Mouse (Mus musculus): ENCODE data around the gene Fam131b. TPM values are rescaled to one million over a fixed set of nuclear protein-coding genes. Genes with fewer than 3 reads are reported as not detected.

The Fam131b gene
- polyA plus RNA-seq, 1 experiment: 0.15 TPM

DNA sequence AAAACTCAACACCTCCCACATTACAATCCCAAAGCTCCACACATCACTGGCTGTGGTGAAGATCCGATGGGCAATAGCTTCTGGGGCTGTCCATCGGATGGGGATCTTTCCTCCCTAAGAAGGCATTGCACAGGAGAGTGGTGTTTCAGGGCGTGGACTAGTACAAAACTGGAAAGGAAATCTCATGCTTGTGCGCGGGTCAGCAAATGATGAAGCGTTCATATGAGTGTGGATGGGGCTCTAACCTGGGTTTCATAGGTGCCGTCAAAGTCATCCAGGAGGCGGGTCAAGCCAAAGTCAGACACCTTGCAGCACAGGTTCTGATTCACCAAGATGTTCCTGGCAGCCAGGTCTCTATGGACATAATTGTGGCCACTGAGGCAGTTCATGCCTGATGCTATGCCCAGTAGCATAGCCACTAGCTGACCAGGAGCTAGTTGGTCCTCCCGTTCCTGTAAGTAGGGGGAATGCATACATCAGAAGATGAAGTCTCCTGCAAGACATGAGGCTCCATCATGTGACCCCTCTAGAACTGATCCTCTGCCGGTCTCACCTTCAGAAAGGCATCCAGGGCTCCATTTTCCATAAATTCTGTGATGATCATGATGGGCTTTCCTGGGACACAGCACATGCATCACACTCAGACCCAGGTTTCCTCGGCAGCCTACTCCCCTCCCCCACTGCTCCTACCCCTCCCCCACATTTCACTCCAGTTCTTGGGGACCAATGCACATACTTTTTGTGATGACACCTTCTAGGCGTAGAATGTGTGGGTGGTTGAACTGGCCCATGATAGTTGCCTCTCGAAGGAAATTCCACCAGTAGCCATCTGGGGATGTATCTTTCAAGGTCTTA, 36.8 kb upstream of the Fam131b start:
- H3K27me3 ChIP-seq (ENCODE audit: control insufficient read depth, insufficient read depth, low read length): no peaks in the 10 kb centered on the region
- TF ChIP-seq CTCF (IDR thresholded peaks at IDR 0.05; ENCODE audit: extremely low read depth, insufficient read depth, insufficient read length, insufficient replicate concordance): no peak
- no peak for TF ChIP-seq POLR2A (IDR thresholded peaks at IDR 0.05; ENCODE audit: low read depth, low read length)
- peaks cover 23% of the 10 kb centered on the region for H3K36me3 ChIP-seq (ENCODE audit: control insufficient read depth, insufficient read depth, low read length)
- 93% methylated on average over 13 of the region's 13 CpGs for WGBS
- H3K4me1 ChIP-seq (ENCODE audit: control insufficient read depth, insufficient read depth, insufficient read length): no peaks in the 10 kb centered on the region
- no peak for DNase-seq (ENCODE audit: low read depth in 1 of 2, low spot score in 2 of 2)
- no peak overlapping the region for H3K27ac ChIP-seq (ENCODE audit: insufficient read depth, low read length)
- no peak overlapping the region for H3K4me3 ChIP-seq (ENCODE audit: extremely low read depth, insufficient read depth, insufficient read length)

- Histone ChIP-seq H3K4me3 (ENCODE audit: extremely low read depth, insufficient read depth, insufficient read length) (no peak overlapping the region), H3K36me3 (ENCODE audit: control insufficient read depth, insufficient read depth, low read length) (peaks cover 28% of the 10 kb centered on the region), H3K27me3 (ENCODE audit: control insufficient read depth, insufficient read depth, low read length) (no peaks in the 10 kb centered on the region), H3K27ac (ENCODE audit: insufficient read depth, low read length) (no peak overlapping the region), H3K4me1 (ENCODE audit: control insufficient read depth, insufficient read depth, insufficient read length) (no peaks in the 10 kb centered on the region)
- TF ChIP-seq CTCF (IDR thresholded peaks at IDR 0.05; ENCODE audit: extremely low read depth, insufficient read depth, insufficient read length, insufficient replicate concordance) (no peak), POLR2A (IDR thresholded peaks at IDR 0.05; ENCODE audit: low read depth, low read length) (no peak)
- no peak for DNase-seq (ENCODE audit: low read depth in 1 of 2, low spot score in 2 of 2)
- 87% methylated on average over 6 of the region's 6 CpGs for WGBS
Observed at GRCm38 (mm10) chr6:42360231-42360840, 35.9 kb upstream of the Fam131b start.

DNA sequence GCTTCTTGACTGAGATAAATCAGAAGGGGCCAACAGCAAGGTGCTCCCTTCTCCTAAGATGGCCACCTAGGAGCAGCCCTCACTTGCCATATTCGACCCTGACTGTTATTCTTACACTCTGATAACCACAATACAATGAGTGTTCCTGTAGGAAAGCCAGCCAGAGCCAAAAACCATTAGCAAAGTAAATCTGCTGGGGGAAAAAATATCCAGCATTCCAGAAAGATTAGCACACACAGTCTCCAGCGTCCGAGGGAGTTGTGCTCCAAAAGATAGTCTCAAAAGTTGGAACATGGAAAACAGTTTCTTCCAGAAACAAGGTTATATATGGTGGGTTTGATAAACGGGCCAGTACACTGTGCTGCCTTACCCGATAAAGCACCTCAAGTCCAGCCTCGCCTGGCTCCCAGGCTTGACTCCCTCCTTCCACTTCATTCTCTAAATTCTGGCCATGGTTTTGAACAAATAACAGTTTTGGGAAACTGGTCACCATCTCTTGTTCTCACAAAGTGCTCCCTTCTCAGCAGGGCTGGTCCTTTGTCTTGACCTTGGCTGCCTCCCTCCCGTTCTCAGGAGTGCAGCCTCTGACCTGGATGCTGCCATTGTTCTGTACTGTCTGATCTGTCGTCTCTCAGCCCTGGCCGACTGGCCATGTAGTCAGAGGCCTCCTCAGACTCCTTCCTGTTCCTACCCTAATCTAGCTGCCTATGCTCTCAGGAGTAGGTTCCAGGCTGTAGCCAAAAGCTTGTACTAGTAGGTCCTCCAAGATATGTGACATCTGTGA, 35.1 kb upstream of the Fam131b start:
- H3K27me3 ChIP-seq (ENCODE audit: control insufficient read depth, insufficient read depth, low read length): no peaks in the 10 kb centered on the region
- no peak overlapping the region for H3K4me3 ChIP-seq (ENCODE audit: extremely low read depth, insufficient read depth, insufficient read length)
- H3K36me3 ChIP-seq (ENCODE audit: control insufficient read depth, insufficient read depth, low read length): peaks cover 28% of the 10 kb centered on the region
- H3K4me1 ChIP-seq (ENCODE audit: control insufficient read depth, insufficient read depth, insufficient read length): no peaks in the 10 kb centered on the region
- no peak for DNase-seq (ENCODE audit: low read depth in 1 of 2, low spot score in 2 of 2)
- TF ChIP-seq CTCF (IDR thresholded peaks at IDR 0.05; ENCODE audit: extremely low read depth, insufficient read depth, insufficient read length, insufficient replicate concordance) (no peak), POLR2A (IDR thresholded peaks at IDR 0.05; ENCODE audit: low read depth, low read length) (no peak)
- no peak overlapping the region for H3K27ac ChIP-seq (ENCODE audit: insufficient read depth, low read length)
- WGBS: 83% methylated on average over 9 of the region's 9 CpGs

DNA sequence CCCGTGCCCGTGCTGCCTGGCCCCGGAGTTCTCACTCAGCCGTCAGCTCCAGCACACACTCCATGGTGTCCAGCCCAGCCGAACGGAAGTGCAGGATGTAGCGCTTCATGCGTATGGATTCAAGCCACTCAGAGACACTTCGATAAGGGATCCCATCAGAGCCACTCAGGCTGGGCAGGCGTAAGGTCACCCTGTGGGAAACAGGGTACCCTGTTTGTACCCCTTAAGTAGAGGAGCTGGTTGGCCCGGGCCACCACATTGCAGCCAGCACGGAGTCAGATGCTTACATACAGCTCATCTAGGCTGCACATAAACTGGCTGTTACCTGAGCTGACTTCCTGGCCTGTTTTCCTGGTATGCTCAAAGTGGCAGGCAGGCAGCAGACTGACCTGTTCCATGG, 34.5 kb upstream of the Fam131b start:
- Histone ChIP-seq H3K4me1 (ENCODE audit: control insufficient read depth, insufficient read depth, insufficient read length) (peaks cover 2% of the 10 kb centered on the region; the same call in 1 of the 2 replicates), H3K36me3 (ENCODE audit: control insufficient read depth, insufficient read depth, low read length) (peaks cover 28% of the 10 kb centered on the region), H3K27me3 (ENCODE audit: control insufficient read depth, insufficient read depth, low read length) (no peaks in the 10 kb centered on the region), H3K4me3 (ENCODE audit: extremely low read depth, insufficient read depth, insufficient read length) (no peak overlapping the region), H3K27ac (ENCODE audit: insufficient read depth, low read length) (no peak overlapping the region)
- DNase-seq (ENCODE audit: low read depth in 1 of 2, low spot score in 2 of 2): no peak
- 88% methylated on average over 12 of the region's 12 CpGs for WGBS
- TF ChIP-seq POLR2A (IDR thresholded peaks at IDR 0.05; ENCODE audit: low read depth, low read length) (no peak), CTCF (IDR thresholded peaks at IDR 0.05; ENCODE audit: extremely low read depth, insufficient read depth, insufficient read length, insufficient replicate concordance) (no peak)

GRCm38 (mm10) chr6:42357901-42358300, 33.5 kb upstream of the Fam131b start:
- DNase-seq (ENCODE audit: low read depth in 1 of 2, low spot score in 2 of 2): no peak
- Histone ChIP-seq H3K36me3 (ENCODE audit: control insufficient read depth, insufficient read depth, low read length) (peaks cover 28% of the 10 kb centered on the region), H3K4me1 (ENCODE audit: control insufficient read depth, insufficient read depth, insufficient read length) (peaks cover 9% of the 10 kb centered on the region; the same call in 1 of the 2 replicates), H3K4me3 (ENCODE audit: extremely low read depth, insufficient read depth, insufficient read length) (no peak overlapping the region), H3K27me3 (ENCODE audit: control insufficient read depth, insufficient read depth, low read length) (no peaks in the 10 kb centered on the region), H3K27ac (ENCODE audit: insufficient read depth, low read length) (no peak overlapping the region)
- 89% methylated on average over 6 of the region's 6 CpGs for WGBS
- TF ChIP-seq CTCF (IDR thresholded peaks at IDR 0.05; ENCODE audit: extremely low read depth, insufficient read depth, insufficient read length, insufficient replicate concordance) (no peak), POLR2A (IDR thresholded peaks at IDR 0.05; ENCODE audit: low read depth, low read length) (no peak)

GRCm38 (mm10) chr6:42356913-42357312, 32.5 kb upstream of the Fam131b start:
- H3K4me1 ChIP-seq (ENCODE audit: control insufficient read depth, insufficient read depth, insufficient read length): peaks cover 11% of the 10 kb centered on the region; the same call in 1 of the 2 replicates
- 93% methylated on average over 5 of the region's 5 CpGs for WGBS

More at GRCm38 (mm10) chr6:42356913-42357312, 32.5 kb upstream of the Fam131b start:
- no peak for DNase-seq (ENCODE audit: low read depth in 1 of 2, low spot score in 2 of 2)
- no peaks in the 10 kb centered on the region for H3K27me3 ChIP-seq (ENCODE audit: control insufficient read depth, insufficient read depth, low read length)
- H3K36me3 ChIP-seq (ENCODE audit: control insufficient read depth, insufficient read depth, low read length): peaks cover 28% of the 10 kb centered on the region
- TF ChIP-seq CTCF (IDR thresholded peaks at IDR 0.05; ENCODE audit: extremely low read depth, insufficient read depth, insufficient read length, insufficient replicate concordance) (no peak), POLR2A (IDR thresholded peaks at IDR 0.05; ENCODE audit: low read depth, low read length) (no peak)
- no peak overlapping the region for H3K27ac ChIP-seq (ENCODE audit: insufficient read depth, low read length)
- no peak overlapping the region for H3K4me3 ChIP-seq (ENCODE audit: extremely low read depth, insufficient read depth, insufficient read length)
